Mouse (Mus musculus): ENCODE results near the gene Clec16a. TPM values are rescaled to one million over a fixed set of nuclear protein-coding genes. Genes with fewer than 3 reads are reported as not detected.

Clec16a gene
- polyA plus RNA-seq, 1 experiment from 2014 or later, result 70.0 TPM

DNA sequence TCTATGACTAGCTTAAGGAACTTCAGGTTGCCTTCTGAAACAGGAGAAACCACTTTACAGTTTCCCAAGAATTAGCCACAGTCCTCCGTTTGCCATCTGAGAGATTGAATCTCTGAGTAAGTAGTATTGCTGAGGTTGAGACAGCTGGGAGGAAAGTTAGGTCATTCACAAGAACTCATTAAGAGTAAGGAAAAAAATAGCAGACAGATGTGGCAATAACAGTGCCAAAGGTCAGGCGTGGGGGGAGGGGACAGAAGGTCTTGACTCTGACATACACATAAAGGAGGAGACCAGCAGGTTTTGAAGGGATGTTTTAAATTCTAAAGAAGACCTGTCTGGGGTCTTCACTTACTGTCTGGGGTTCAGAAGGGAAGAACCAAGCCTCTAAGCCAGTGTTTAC lies 157.3 kb downstream of the Clec16a start:
- ATAC-seq, result no peak
- Histone ChIP-seq H3K4me1 (ENCODE audit: control insufficient read depth, insufficient read depth, low read length) (no peaks in the 10 kb centered on the region), H3K4me3 (ENCODE audit: low read depth, low read length) (no peak overlapping the region), H3K27ac (ENCODE audit: low read length) (no peak overlapping the region), H3K27me3 (ENCODE audit: control insufficient read depth, insufficient read depth, low read depth, low read length) (no peaks in the 10 kb centered on the region), H3K9me3 (replicated peaks; ENCODE audit: control insufficient read depth, low read length, poor library complexity, severe bottlenecking) (no peaks in the 10 kb centered on the region), H3K4me2 (ENCODE audit: low read length) (no peak overlapping the region), H3K36me3 (ENCODE audit: control insufficient read depth, insufficient read depth, low read length) (no peaks in the 10 kb centered on the region), H3K9ac (ENCODE audit: low read depth, low read length) (no peak overlapping the region)
- WGBS, result 87% methylated on average over 2 of the region's 2 CpGs

DNA sequence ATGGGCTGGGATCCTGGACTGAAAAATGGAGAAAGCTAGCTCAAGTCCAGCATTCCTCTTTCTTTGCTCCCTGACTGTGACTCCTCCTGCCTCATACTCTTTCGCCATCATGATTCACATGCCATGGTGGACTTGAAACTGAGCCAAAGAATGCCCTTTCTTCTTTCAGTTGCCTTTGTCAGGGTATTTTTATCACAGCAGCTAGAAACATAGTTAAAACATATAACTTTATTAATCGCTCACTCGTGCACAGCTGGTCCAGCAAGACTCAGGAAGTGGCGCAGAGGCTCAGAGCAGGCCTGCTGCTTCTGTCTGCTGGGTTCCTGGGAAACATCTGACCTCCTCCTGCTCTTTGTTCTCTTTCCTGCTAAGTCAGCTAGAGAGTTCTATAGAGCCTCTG lies 158.8 kb downstream of the Clec16a start:
- Histone ChIP-seq H3K9me3 (replicated peaks; ENCODE audit: control insufficient read depth, low read length, poor library complexity, severe bottlenecking) (no peaks in the 10 kb centered on the region), H3K27me3 (ENCODE audit: control insufficient read depth, insufficient read depth, low read depth, low read length) (no peaks in the 10 kb centered on the region), H3K9ac (ENCODE audit: low read depth, low read length) (no peak overlapping the region), H3K4me1 (ENCODE audit: control insufficient read depth, insufficient read depth, low read length) (no peaks in the 10 kb centered on the region), H3K36me3 (ENCODE audit: control insufficient read depth, insufficient read depth, low read length) (no peaks in the 10 kb centered on the region), H3K4me3 (ENCODE audit: low read depth, low read length) (no peak overlapping the region), H3K27ac (ENCODE audit: low read length) (no peak overlapping the region), H3K4me2 (ENCODE audit: low read length) (no peak overlapping the region)
- WGBS, result 74% methylated on average over 4 of the region's 4 CpGs
- ATAC-seq, result no peak

DNA sequence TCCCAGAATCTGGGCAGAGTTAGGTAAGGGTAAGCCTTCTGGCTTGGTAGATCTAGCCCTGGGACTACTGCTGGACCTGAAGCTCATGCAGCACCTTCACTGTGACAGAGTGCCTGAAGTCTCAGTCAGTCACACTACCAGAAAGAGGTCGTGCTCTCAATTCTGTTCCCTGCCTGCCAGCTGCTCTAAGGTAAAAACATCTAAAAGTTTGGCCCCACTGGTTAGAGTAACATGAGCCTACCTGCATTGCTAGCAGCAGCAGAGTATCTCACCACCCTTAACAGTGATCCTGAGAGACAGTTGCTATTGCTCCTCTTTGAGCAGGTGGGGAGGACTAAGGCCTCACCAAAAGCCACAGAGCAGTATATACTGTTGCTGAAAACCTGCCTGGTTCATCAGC lies 160.3 kb downstream of the Clec16a start:
- WGBS, result 78% methylated on average over 1 of the region's 1 CpGs
- no peak overlapping the region for H3K27ac ChIP-seq (ENCODE audit: low read length)
- no peak for ATAC-seq
- no peak overlapping the region for H3K4me3 ChIP-seq (ENCODE audit: low read depth, low read length)
- no peak overlapping the region for H3K9ac ChIP-seq (ENCODE audit: low read depth, low read length)
- H3K4me2 ChIP-seq (ENCODE audit: low read length), result no peak overlapping the region
- H3K4me1 ChIP-seq (ENCODE audit: control insufficient read depth, insufficient read depth, low read length), result no peaks in the 10 kb centered on the region
- H3K36me3 ChIP-seq (ENCODE audit: control insufficient read depth, insufficient read depth, low read length), result no peaks in the 10 kb centered on the region
- H3K9me3 ChIP-seq (replicated peaks; ENCODE audit: control insufficient read depth, low read length, poor library complexity, severe bottlenecking), result no peaks in the 10 kb centered on the region
- no peaks in the 10 kb centered on the region for H3K27me3 ChIP-seq (ENCODE audit: control insufficient read depth, insufficient read depth, low read depth, low read length)

GRCm38 (mm10) chr16:10711524-10711923 lies 166.4 kb downstream of the Clec16a start:
- H3K4me3 ChIP-seq (ENCODE audit: low read depth, low read length), result no peak overlapping the region
- H3K27ac ChIP-seq (ENCODE audit: low read length), result no peak overlapping the region
- H3K36me3 ChIP-seq (ENCODE audit: control insufficient read depth, insufficient read depth, low read length), result no peaks in the 10 kb centered on the region
- no peak overlapping the region for H3K9ac ChIP-seq (ENCODE audit: low read depth, low read length)
- peaks cover 4% of the 10 kb centered on the region; the same call in 1 of the 2 replicates for H3K4me1 ChIP-seq (ENCODE audit: control insufficient read depth, insufficient read depth, low read length)
- 89% methylated on average over 1 of the region's 1 CpGs for WGBS
- no peak overlapping the region for H3K4me2 ChIP-seq (ENCODE audit: low read length)
- H3K9me3 ChIP-seq (replicated peaks; ENCODE audit: control insufficient read depth, low read length, poor library complexity, severe bottlenecking), result no peaks in the 10 kb centered on the region
- no peaks in the 10 kb centered on the region for H3K27me3 ChIP-seq (ENCODE audit: control insufficient read depth, insufficient read depth, low read depth, low read length)
- no peak for ATAC-seq

DNA sequence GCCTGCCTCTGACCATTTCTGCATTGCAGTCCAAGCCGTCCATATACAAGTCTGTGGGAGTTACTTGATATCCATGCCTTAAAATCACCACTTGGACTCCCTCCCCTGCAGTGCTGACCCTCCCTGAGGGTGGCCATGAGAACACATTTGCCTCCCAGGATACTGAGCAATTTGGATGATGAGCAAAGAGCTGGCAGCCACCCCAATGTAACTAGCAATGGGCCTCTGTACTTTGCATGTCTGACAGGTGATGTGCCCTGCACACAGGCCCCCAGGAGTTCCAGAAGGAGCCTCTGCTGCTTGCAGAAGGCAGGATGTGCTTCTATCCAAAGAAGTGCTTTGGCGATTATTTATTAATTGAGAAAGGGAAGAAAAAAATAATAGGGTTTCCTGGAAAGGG lies 167.9 kb downstream of the Clec16a start:
- Histone ChIP-seq H3K27ac (ENCODE audit: low read length) (no peak overlapping the region), H3K4me3 (ENCODE audit: low read depth, low read length) (no peak overlapping the region), H3K36me3 (ENCODE audit: control insufficient read depth, insufficient read depth, low read length) (no peaks in the 10 kb centered on the region), H3K4me1 (ENCODE audit: control insufficient read depth, insufficient read depth, low read length) (peaks cover 4% of the 10 kb centered on the region; the same call in 1 of the 2 replicates), H3K27me3 (ENCODE audit: control insufficient read depth, insufficient read depth, low read depth, low read length) (no peaks in the 10 kb centered on the region), H3K4me2 (ENCODE audit: low read length) (no peak overlapping the region), H3K9ac (ENCODE audit: low read depth, low read length) (no peak overlapping the region), H3K9me3 (replicated peaks; ENCODE audit: control insufficient read depth, low read length, poor library complexity, severe bottlenecking) (no peaks in the 10 kb centered on the region)
- WGBS, result 62% methylated on average over 2 of the region's 2 CpGs
- ATAC-seq, result no peak

- peaks cover 4% of the 10 kb centered on the region; the same call in 1 of the 2 replicates for H3K4me1 ChIP-seq (ENCODE audit: control insufficient read depth, insufficient read depth, low read length)
- H3K9ac ChIP-seq (ENCODE audit: low read depth, low read length), result no peak overlapping the region
- no peaks in the 10 kb centered on the region for H3K27me3 ChIP-seq (ENCODE audit: control insufficient read depth, insufficient read depth, low read depth, low read length)
- no peaks in the 10 kb centered on the region for H3K9me3 ChIP-seq (replicated peaks; ENCODE audit: control insufficient read depth, low read length, poor library complexity, severe bottlenecking)
- no peaks in the 10 kb centered on the region for H3K36me3 ChIP-seq (ENCODE audit: control insufficient read depth, insufficient read depth, low read length)
- WGBS, result 58% methylated on average over 7 of the region's 7 CpGs
- no peak for ATAC-seq
- H3K27ac ChIP-seq (ENCODE audit: low read length), result no peak overlapping the region
- no peak overlapping the region for H3K4me2 ChIP-seq (ENCODE audit: low read length)
- H3K4me3 ChIP-seq (ENCODE audit: low read depth, low read length), result no peak overlapping the region
Observed at GRCm38 (mm10) chr16:10713441-10714239, 168.5 kb downstream of the Clec16a start.

DNA sequence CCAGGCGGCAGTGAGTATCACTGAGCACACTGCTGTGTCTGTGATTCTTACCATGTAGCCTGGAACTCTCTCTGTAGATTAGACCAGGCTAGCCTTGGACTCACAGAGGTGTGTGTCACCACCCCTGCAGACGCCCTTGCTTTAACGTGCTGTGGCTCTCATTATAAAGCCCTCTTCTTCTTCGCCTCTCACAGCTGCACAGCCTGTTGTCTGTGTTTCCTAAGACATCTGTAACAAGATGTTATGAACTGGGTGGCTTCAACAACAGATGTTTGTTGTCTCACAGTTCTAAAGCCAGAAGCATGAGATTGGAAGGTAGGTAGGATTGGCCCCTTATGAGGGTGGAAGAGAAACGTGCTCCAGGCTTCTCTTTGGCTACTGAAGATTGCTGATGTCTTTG lies 170.1 kb downstream of the Clec16a start:
- Histone ChIP-seq H3K4me2 (ENCODE audit: low read length) (no peak overlapping the region), H3K27me3 (ENCODE audit: control insufficient read depth, insufficient read depth, low read depth, low read length) (no peaks in the 10 kb centered on the region), H3K4me3 (ENCODE audit: low read depth, low read length) (no peak overlapping the region), H3K27ac (ENCODE audit: low read length) (no peak overlapping the region), H3K36me3 (ENCODE audit: control insufficient read depth, insufficient read depth, low read length) (no peaks in the 10 kb centered on the region), H3K9ac (ENCODE audit: low read depth, low read length) (no peak overlapping the region), H3K4me1 (ENCODE audit: control insufficient read depth, insufficient read depth, low read length) (peaks cover 4% of the 10 kb centered on the region; the same call in 1 of the 2 replicates), H3K9me3 (replicated peaks; ENCODE audit: control insufficient read depth, low read length, poor library complexity, severe bottlenecking) (no peaks in the 10 kb centered on the region)
- ATAC-seq, result no peak
- 85% methylated on average over 5 of the region's 5 CpGs for WGBS

DNA sequence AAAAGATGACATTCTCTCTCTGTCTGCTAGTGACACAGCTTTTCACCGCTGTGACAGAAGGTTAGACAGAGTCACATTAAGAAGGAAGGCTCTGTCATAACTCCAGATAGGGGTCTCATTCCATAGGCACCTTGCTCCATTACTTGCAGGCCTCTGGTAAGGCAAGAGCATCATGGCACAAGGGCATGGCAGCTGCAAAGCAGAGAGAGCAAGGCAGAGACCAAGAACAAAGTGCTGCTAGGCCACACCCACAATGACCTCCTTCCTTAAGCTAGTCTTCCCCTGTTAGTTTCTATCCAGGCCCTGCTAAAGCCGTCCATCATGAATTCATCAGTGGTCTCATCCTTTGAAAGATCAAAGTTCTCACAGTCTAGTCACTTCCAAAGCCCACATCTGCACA lies 170.5 kb downstream of the Clec16a start:
- Histone ChIP-seq H3K9me3 (replicated peaks; ENCODE audit: control insufficient read depth, low read length, poor library complexity, severe bottlenecking) (no peaks in the 10 kb centered on the region), H3K36me3 (ENCODE audit: control insufficient read depth, insufficient read depth, low read length) (no peaks in the 10 kb centered on the region), H3K27ac (ENCODE audit: low read length) (no peak overlapping the region), H3K4me2 (ENCODE audit: low read length) (no peak overlapping the region), H3K9ac (ENCODE audit: low read depth, low read length) (no peak overlapping the region), H3K27me3 (ENCODE audit: control insufficient read depth, insufficient read depth, low read depth, low read length) (no peaks in the 10 kb centered on the region), H3K4me3 (ENCODE audit: low read depth, low read length) (no peak overlapping the region), H3K4me1 (ENCODE audit: control insufficient read depth, insufficient read depth, low read length) (peaks cover 4% of the 10 kb centered on the region; the same call in 1 of the 2 replicates)
- WGBS, result 72% methylated on average over 2 of the region's 2 CpGs
- no peak for ATAC-seq

DNA sequence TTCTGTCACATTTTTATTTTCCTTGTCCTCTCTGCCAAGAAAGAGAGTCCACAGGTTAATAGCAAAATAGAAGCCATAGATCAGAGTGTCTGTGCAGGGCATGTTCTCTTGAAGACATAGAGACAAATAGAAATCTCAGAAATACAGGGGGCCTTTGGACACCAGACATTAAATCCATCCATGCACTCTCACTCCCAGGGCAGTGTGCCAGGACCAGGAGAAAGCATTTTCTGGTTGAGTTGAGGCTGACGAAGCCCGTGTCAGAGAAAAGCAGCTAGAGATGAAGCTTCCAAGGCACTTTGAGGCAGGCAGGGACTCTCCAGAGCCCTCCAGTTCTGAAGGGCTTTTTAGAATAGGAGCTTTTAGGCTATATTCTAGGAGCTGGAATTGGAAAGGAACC lies 171.6 kb downstream of the Clec16a start:
- H3K9ac ChIP-seq (ENCODE audit: low read depth, low read length), result no peak overlapping the region
- peaks cover 4% of the 10 kb centered on the region; the same call in 1 of the 2 replicates for H3K4me1 ChIP-seq (ENCODE audit: control insufficient read depth, insufficient read depth, low read length)
- 64% methylated on average over 2 of the region's 2 CpGs for WGBS
- H3K9me3 ChIP-seq (replicated peaks; ENCODE audit: control insufficient read depth, low read length, poor library complexity, severe bottlenecking), result no peaks in the 10 kb centered on the region
- H3K27me3 ChIP-seq (ENCODE audit: control insufficient read depth, insufficient read depth, low read depth, low read length), result no peaks in the 10 kb centered on the region
- H3K4me2 ChIP-seq (ENCODE audit: low read length), result no peak overlapping the region
- no peak overlapping the region for H3K27ac ChIP-seq (ENCODE audit: low read length)
- no peak for ATAC-seq
- H3K4me3 ChIP-seq (ENCODE audit: low read depth, low read length), result no peak overlapping the region
- no peaks in the 10 kb centered on the region for H3K36me3 ChIP-seq (ENCODE audit: control insufficient read depth, insufficient read depth, low read length)
